Mouse (Mus musculus) T-cell, adult 66 days (primary cell): ENCODE measurements around the gene Glmn. TPM values are rescaled to one million over a fixed set of nuclear protein-coding genes. Genes with fewer than 3 reads are reported as not detected.

ENCODE experiments used
- total RNA-seq, 2 experiments: library from RNA; stranded (reverse); gene quantifications; 3 replicates in 1 of 2; 4 replicates in 1 of 2; pipeline ENCODE4 v1.2.4; 2023

Gene Glmn
- 10 to 100 TPM; 15.7 to 16.3 TPM for total RNA-seq

GRCm38 (mm10) chr5:107597301-107598077 lies at the start of gene Glmn, which contains the start of gene Rpap2:
Gene Glmn, minus strand, starts transcription at chr5:107597888.
Gene Rpap2, plus strand, starts transcription at chr5:107597373.

GRCm38 (mm10) chr5:107534581-107534980 lies 63.1 kb downstream of the Glmn start, which contains the start of gene 1700028K03Rik:
Gene 1700028K03Rik, plus strand, starts transcription at chr5:107534709.

GRCm38 (mm10) chr5:107507321-107507720 lies 90.4 kb downstream of the Glmn start, which contains the start of gene Gm42669:
Gene Gm42669, plus strand, starts transcription at chr5:107507621.

Other genes with a start within 250 kb of the Glmn start
- gene Ephx4, start 195.2 kb downstream of the Glmn start, total RNA-seq: under 1 TPM in 1 of 2 experiments, not detected in 1; 0.52 TPM
- gene Lpcat2b, start 166.3 kb downstream of the Glmn start, total RNA-seq: not detected
- 1 to 10 TPM; 5.4 to 6.9 TPM for gene Btbd8, start 159.9 kb downstream of the Glmn start, total RNA-seq
- under 1 TPM in 1 of 2 experiments, not detected in 1; 0.17 TPM for gene Gm42669, start 90.3 kb downstream of the Glmn start, total RNA-seq
- under 1 TPM; 0.15 to 0.18 TPM for gene 1700028K03Rik, start 63.2 kb downstream of the Glmn start, total RNA-seq
- 10 to 100 TPM; 32.7 to 34.8 TPM for gene Rpap2, start 515 bp downstream of the Glmn start, total RNA-seq
- gene Gfi1, start 128.1 kb upstream of the Glmn start, total RNA-seq: 10 to 100 TPM; 17.6 to 25.3 TPM
- gene Ube2d2b, start 232.2 kb upstream of the Glmn start, total RNA-seq: not detected